Mouse (Mus musculus): ENCODE data around the gene Tmem91. TPM values are rescaled to one million over a fixed set of nuclear protein-coding genes. Genes with fewer than 3 reads are reported as not detected.
A peak's percentile ranks its signal among the peaks of the same experiment; 100 is the strongest.

Gene Tmem91
- total RNA-seq, 2 experiments from 2014 or later, result 20.7 to 29.4 TPM

DNA sequence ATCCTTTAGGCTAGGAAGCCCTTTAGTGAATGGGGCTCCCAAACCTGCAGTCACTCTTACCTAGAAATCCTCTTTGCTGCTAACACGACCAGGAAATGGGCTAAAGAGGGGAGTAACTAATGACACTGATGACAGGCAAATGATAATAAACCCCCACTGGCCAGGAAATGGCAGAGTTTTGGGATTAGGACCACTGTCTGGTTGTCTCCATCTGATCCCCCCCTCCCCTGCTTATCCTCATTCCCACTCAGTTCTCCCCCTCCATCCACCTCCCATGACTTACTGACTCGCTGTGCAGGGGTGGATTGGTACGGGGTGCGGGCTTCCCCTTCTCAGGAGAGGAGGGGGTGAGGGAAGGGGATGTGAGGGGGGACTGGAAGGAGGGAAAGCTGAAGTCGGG lies 15.1 kb upstream of the Tmem91 start:
- TF ChIP-seq CTCF (IDR thresholded peaks at IDR 0.05), result no peak
- intact Hi-C loops (cut with DNase I), result no loop called here

DNA sequence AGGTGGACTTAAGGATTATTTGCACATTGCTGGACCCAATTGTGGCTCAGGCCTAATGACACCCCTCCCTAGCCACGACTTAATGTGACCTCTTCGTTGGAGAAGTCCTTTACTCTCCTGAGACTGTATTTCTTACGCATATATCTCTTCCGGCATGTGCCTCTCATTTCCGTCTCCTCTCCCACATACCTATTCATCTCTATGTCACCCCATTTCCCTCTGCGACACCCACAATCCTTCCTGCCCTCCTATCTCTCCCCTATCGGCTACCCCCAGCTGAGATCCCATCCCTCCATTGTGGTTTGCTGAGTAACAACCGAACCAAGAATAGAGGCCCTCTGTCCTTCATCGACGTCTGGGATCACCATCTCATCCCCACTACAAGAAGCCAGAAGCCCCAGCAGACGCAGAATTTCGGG lies 14.6 kb upstream of the Tmem91 start:
- no peak overlapping the region for H3K27ac ChIP-seq
- H3K4me3 ChIP-seq, result peak overlapping the region; percentile 49
- intact Hi-C loops (cut with DNase I), result no loop called here
- no peak for TF ChIP-seq CTCF (IDR thresholded peaks at IDR 0.05)
- no peak for DNase-seq (ENCODE audit: extremely low spot score in 1 of 2, low spot score in 2 of 2)

More for the DNA sequence above, 15.1 kb upstream of the Tmem91 start:
- H3K27ac ChIP-seq, result no peak overlapping the region
- DNase-seq (ENCODE audit: extremely low spot score in 1 of 2, low spot score in 2 of 2), result no peak
- no peak overlapping the region for H3K4me3 ChIP-seq

DNA sequence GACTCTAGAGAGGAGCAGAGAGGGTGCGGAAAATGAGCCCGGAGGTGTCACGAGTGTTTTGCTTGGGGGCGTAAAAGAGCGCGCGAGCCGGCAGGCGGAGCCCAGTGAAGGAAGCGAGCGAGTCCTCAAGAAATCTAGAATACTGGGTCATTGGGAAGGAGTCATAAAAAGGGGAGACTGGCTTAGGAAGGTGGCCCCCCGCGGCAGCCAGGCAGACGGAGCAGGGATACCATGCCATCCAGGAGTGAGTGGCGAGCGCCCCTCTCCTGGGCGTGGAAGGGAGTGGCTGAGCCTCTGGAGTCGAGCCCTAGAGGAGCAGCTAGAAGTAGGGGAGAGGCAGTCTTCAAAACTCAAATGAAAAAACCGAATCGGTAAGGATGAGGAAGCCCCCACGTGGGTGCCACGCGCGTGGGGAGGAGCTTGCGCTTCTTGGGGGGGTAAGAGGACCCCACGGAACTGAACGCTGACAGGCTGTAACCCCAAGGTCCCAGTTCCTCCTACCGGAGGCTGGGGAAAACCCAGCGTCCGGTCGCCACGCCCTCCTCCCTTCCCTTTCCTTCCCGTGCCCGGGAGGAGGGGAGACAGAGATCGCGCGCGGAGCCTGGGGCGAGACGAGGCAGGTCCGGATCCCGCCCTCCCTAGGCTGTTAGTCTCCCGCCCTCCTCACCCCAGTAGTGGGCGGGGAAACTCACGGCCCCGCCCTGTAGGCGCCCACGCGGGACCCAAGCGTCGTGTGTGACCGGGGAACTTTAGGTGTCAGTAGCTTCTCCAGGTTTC lies 14.0 kb upstream of the Tmem91 start:
- intact Hi-C loops (cut with DNase I), result no loop called here
- peak in 1 of 2 experiments; percentile 32 for DNase-seq (ENCODE audit: extremely low spot score in 1 of 2, low spot score in 2 of 2)
- Histone ChIP-seq H3K27ac (peak overlapping the region; percentile 29), H3K4me3 (peak overlapping the region; percentile 49)
- TF ChIP-seq CTCF (IDR thresholded peaks at IDR 0.05), result no peak

DNA sequence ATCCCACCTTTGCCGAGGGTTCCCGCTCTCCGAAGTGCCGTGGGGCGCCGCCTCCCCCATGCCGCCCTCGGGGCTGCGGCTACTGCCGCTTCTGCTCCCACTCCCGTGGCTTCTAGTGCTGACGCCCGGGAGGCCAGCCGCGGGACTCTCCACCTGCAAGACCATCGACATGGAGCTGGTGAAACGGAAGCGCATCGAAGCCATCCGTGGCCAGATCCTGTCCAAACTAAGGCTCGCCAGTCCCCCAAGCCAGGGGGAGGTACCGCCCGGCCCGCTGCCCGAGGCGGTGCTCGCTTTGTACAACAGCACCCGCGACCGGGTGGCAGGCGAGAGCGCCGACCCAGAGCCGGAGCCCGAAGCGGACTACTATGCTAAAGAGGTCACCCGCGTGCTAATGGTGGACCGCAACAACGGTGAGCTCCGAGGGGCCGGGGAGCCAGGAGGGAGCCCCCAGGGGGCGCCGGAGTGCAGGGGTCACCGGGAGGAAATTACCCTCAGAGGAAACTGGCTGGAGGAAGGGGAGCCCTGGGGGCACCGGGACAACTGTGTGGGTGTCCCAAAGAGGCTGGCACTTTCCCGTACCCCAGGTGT lies 12.9 kb upstream of the Tmem91 start:
- intact Hi-C loops (cut with DNase I), result loop anchor here (1.0 kb wide), 1 partner anchor 31 kb away; the partner anchor contains the start of gene Ccdc97
- TF ChIP-seq CTCF (IDR thresholded peaks at IDR 0.05), result peak; percentile 26
- no peak for DNase-seq (ENCODE audit: extremely low spot score in 1 of 2, low spot score in 2 of 2)
- Histone ChIP-seq H3K27ac (no peak overlapping the region), H3K4me3 (peak overlapping the region; percentile 49)

DNA sequence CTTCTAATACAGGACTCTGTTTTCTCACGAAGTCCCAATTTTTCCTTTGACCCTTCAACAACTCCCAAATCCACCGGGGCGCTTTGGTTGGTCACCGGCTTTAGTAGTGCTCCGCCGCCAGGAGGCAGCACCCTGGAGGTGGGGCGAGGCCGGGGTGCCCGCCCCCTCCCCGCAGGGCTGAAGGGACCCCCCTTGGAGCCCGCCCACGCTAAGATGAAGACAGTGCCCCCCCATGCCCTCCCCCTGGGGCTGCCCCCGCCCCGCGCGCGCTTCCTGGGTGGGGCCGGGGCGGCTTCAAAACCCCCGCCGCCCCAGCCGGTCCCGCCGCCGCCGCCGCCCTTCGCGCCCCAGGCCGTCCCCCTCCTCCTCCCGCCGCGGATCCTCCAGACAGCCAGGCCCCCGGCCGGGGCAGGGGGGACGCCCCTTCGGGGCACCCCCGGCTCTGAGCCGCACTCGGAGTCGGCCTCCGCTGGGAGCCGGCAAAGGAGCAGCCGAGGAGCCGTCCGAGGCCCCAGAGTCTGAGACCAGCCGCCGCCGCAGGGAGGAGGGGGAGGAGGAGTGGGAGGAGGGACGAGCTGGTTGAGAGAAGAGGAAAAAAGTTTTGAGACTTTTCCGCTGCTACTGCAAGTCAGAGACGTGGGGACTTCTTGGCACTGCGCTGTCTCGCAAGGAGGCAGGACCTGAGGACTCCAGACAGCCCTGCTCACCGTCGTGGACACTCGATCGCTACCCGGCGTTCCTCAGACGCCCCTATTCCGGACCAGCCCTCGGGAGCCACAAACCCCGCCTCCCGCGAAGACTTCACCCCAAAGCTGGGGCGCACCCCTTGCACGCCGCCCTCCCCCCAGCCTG lies 11.9 kb upstream of the Tmem91 start, which contains the start of gene Tgfb1:
Tgfb1 (plus strand) TSS at position 323 of the 852 bp plus-strand sequence.
- TF ChIP-seq CTCF (IDR thresholded peaks at IDR 0.05), result peak; percentile 69
- H3K27ac ChIP-seq, result peak within 1 kb of the TSS; percentile 70
- DNase-seq (ENCODE audit: extremely low spot score in 1 of 2, low spot score in 2 of 2), result peak in 1 of 2 experiments; percentile 53
- H3K4me3 ChIP-seq, result peak within 1 kb of the TSS; percentile 49
- intact Hi-C loops (cut with DNase I), result loop anchor here (1.0 kb wide), 1 partner anchor 32 kb away; the partner anchor contains the start of gene Ccdc97

DNA sequence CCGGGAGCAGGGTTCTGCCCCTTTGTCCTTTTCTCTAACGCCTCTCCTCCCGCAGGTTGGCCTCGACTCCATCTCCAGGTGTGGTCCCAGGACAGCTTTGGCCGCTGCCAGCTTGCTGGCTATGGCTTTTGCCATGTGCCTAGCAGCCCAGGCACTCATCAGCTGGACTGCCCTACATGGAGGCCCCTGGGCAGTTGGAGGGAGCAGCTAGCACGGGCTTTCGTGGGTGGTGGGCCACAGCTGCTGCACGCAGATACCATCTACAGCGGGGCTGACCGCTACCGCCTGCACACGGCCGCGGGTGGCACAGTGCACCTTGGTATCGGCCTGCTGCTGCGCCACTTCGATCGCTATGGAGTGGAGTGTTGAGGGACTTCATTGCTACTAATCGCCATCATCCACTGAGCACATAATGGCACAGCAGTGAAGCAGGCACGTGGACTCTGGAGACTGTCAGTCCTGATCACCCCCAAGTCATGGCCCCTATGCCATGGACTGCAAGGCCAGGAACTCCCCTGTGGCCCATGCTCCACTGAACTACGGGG lies 11.0 kb upstream of the Tmem91 start:
- intact Hi-C loops (cut with DNase I), result no loop called here
- no peak overlapping the region for H3K4me3 ChIP-seq
- no peak for TF ChIP-seq CTCF (IDR thresholded peaks at IDR 0.05)
- no peak overlapping the region for H3K27ac ChIP-seq
- no peak for DNase-seq (ENCODE audit: extremely low spot score in 1 of 2, low spot score in 2 of 2)

DNA sequence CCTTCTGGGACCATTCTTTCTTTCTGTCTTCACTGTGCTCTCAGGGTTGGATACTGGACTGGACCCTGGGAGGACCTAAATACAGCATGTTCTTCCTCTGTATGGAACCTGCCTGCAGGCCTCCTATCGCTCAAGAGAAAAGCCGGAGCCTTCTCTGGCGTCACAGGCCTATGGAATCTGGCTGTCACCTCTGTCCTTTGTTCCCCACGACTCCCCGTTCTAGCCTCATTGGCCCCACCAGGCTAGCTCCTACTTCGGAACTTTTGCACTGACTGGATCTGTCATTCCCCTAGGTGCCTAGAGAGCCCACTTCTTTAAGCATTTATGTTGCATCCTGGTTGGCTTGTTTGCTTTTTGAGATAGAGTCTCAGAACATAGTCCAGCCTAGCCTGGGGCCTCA lies 9.7 kb upstream of the Tmem91 start:
- Histone ChIP-seq H3K27ac (no peak overlapping the region), H3K4me3 (no peak overlapping the region)
- no peak for TF ChIP-seq CTCF (IDR thresholded peaks at IDR 0.05)
- intact Hi-C loops (cut with DNase I), result no loop called here
- no peak for DNase-seq (ENCODE audit: extremely low spot score in 1 of 2, low spot score in 2 of 2)

DNA sequence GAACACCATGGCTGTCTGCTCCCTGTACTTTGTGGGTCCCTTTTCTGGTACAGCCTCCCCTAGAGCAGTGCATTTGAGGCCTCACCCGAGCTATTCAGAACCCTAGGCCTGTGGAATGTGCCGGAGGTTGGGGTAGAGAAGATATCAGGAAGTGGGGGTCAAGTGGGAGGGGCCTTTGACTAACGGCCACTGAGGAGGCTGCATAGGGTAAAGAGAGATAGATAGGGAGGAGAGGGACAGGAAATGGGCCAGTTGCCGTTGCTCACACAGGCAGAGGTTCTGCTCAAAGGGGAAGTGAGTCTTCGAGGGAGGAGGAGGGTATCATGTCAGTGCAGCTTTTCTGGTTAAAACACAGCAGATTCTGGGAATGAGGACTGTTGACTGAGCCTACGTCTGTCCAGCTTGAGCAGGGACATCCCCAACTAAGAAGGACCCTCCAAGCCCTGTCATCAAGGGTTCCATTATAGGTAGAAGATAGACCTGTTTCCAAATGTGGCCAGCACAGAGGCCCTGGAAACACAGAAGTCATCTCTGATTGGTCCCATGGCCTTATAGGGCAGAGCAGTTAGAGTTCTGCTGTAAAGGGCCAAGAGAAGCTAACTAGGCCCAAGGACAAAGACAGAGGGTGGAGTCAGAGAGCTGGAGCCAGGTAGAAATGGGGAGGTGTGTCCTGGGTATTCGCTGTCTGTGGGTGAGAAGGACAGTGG lies 8.7 kb upstream of the Tmem91 start:
- no peak overlapping the region for H3K4me3 ChIP-seq
- intact Hi-C loops (cut with DNase I), result no loop called here
- no peak overlapping the region for H3K27ac ChIP-seq
- DNase-seq (ENCODE audit: extremely low spot score in 1 of 2, low spot score in 2 of 2), result no peak
- no peak for TF ChIP-seq CTCF (IDR thresholded peaks at IDR 0.05)

DNA sequence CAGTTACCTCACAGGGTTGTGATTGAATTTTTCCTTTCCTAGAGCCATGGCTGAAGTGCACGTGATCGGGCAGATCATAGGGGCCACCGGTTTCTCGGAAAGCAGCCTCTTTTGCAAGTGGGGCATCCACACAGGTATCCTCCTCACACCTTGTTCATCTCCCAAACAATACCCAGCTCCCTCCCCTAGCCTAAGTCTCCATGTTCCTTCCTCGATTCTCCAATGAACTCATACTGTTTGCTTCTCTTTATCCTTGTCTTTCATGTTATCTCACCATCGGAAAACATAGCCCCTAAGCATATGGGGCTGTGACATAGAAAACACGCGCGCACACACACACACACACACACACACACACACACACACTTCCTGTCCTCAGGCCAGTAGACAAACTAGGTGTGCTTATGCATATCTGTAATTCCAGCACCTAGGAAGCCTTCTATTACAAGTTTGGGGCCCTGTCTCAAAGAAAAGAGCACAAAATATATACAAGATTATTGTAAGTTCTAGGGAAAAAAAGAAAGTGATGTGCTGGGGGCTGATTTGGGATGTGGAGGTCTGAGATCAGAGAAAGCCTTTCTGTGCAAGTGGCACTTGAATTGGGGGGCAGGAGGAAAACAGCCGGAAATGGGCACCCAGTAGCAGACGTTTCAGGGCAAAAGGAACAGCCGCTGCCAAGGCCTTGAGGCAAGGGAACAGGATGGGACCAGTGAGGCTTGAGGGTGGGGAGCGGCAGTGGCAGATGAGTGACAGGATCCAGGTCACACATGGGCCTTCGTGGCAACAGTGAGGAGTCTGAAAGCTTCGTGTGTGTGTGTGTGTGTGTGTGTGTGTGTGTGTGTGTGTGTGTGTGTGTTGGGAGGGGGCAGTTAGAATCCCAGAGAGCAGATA lies 6.6 kb upstream of the Tmem91 start:
- intact Hi-C loops (cut with DNase I), result no loop called here
- no peak for DNase-seq (ENCODE audit: extremely low spot score in 1 of 2, low spot score in 2 of 2)
- no peak for TF ChIP-seq CTCF (IDR thresholded peaks at IDR 0.05)
- Histone ChIP-seq H3K27ac (peak overlapping the region; percentile 99; the same call in 1 of the 2 replicates), H3K4me3 (peak overlapping the region; percentile 62)

Measured in left cerebral cortex, adult 2 months (tissue).